Mouse (Mus musculus) stomach, embryonic 16.5 days (tissue): Measurements from ENCODE around the gene Exoc4. TPM values are rescaled to one million over a fixed set of nuclear protein-coding genes. Genes with fewer than 3 reads are reported as not detected.

Experiments
- ATAC-seq: fragments of 200-750 bp; cut with Nextera tagmentation; 2 replicates; pipeline ENCODE4 v1.8.0; 2017; ENCODE audit warnings: moderate number of reproducible peaks, moderate TSS enrichment; ENCODE audit not compliant: insufficient read depth, low FRiP score
- H3K27ac ChIP-seq: fragments of 300-500 bp; sonication (generic); 2 replicates; pipeline ENCODE4 v1.5.1; 2014; ENCODE audit warnings: low read length
- H3K27me3 ChIP-seq: fragments of 300-500 bp; sonication (generic); 2 replicates; pipeline ENCODE4 v1.6.1; 2014; ENCODE audit warnings: low read length, control low read depth, mixed read lengths; ENCODE audit not compliant: control insufficient read depth, insufficient read depth
- H3K36me3 ChIP-seq: fragments of 300-500 bp; sonication (generic); 2 replicates; pipeline ENCODE4 v1.6.1; 2014; ENCODE audit warnings: low read length; ENCODE audit not compliant: control insufficient read depth, insufficient read depth
- H3K4me1 ChIP-seq: fragments of 300-500 bp; sonication (generic); 2 replicates; pipeline ENCODE4 v1.6.1; 2014; ENCODE audit warnings: low read length, control low read depth, mixed read lengths; ENCODE audit not compliant: control insufficient read depth, insufficient read depth
- H3K4me2 ChIP-seq: fragments of 300-500 bp; sonication (generic); 2 replicates; pipeline ENCODE4 v1.6.1; 2014; ENCODE audit warnings: low read depth, low read length, mixed read lengths
- H3K4me3 ChIP-seq: fragments of 300-500 bp; sonication (generic); replicated peaks from 2 replicates; pipeline ENCODE4 v1.5.1; 2014; ENCODE audit warnings: mild to moderate bottlenecking, low read length
- H3K9ac ChIP-seq: fragments of 300-500 bp; sonication (generic); 2 replicates; pipeline ENCODE4 v1.6.1; 2014; ENCODE audit warnings: low read length
- H3K9me3 ChIP-seq: fragments of 300-500 bp; sonication (generic); replicated peaks from 2 replicates; pipeline ENCODE4 v1.6.1; 2016; ENCODE audit warnings: low read length, control low read depth; ENCODE audit not compliant: control insufficient read depth
- WGBS: fragments of 180-500 bp; shearing (Covaris S2); extraction: QIAGEN DNeasy Blood & Tissue Kit; methylation state at CpG from one replicate; pipeline ENCODE4 v1.1.7; 2014; 5-methylcytosine and 5-hydroxymethylcytosine counted together
- polyA plus RNA-seq: library from polyadenylated mRNA; unstranded; fragments of >200 nt; fragmentation: Nextera tagmentation; extraction: Ambion mirVana; gene quantifications from 2 replicates; pipeline ENCODE4 v1.2.1, GENCODE M21; 2015

The Exoc4 gene
- polyA plus RNA-seq, 1 experiment from 2014 or later: 37.8 TPM

- Histone ChIP-seq H3K4me2 (no peak overlapping the region), H3K4me1 (no peaks in the 10 kb centered on the region), H3K9ac (no peak overlapping the region), H3K36me3 (no peaks in the 10 kb centered on the region), H3K4me3 (no peak overlapping the region), H3K9me3 (no peaks in the 10 kb centered on the region), H3K27me3 (no peaks in the 10 kb centered on the region), H3K27ac (no peak overlapping the region)
- 67% methylated on average over 2 of the region's 2 CpGs for WGBS
- no peak for ATAC-seq
These were observed 45.7 kb downstream of the Exoc4 start for GRCm38 (mm10) chr6:33294626-33295025.

- ATAC-seq: no peak
- Histone ChIP-seq H3K4me1 (no peaks in the 10 kb centered on the region), H3K27ac (no peak overlapping the region), H3K36me3 (no peaks in the 10 kb centered on the region), H3K4me2 (no peak overlapping the region), H3K4me3 (no peak overlapping the region), H3K9me3 (no peaks in the 10 kb centered on the region), H3K27me3 (no peaks in the 10 kb centered on the region), H3K9ac (no peak overlapping the region)
- 91% methylated on average over 3 of the region's 3 CpGs for WGBS
These were observed 48.7 kb downstream of the Exoc4 start for GRCm38 (mm10) chr6:33297566-33297965.

GRCm38 (mm10) chr6:33298768-33299167, 49.9 kb downstream of the Exoc4 start:
- H3K36me3 ChIP-seq: no peaks in the 10 kb centered on the region
- no peak for ATAC-seq
- H3K9ac ChIP-seq: no peak overlapping the region
- H3K9me3 ChIP-seq: no peaks in the 10 kb centered on the region
- WGBS: 78% methylated on average over 1 of the region's 1 CpGs
- H3K4me3 ChIP-seq: no peak overlapping the region
- no peak overlapping the region for H3K4me2 ChIP-seq
- no peaks in the 10 kb centered on the region for H3K4me1 ChIP-seq
- no peak overlapping the region for H3K27ac ChIP-seq
- no peaks in the 10 kb centered on the region for H3K27me3 ChIP-seq

GRCm38 (mm10) chr6:33305996-33306395, 57.1 kb downstream of the Exoc4 start:
- Histone ChIP-seq H3K9ac (no peak overlapping the region), H3K27me3 (no peaks in the 10 kb centered on the region), H3K27ac (no peak overlapping the region), H3K36me3 (no peaks in the 10 kb centered on the region), H3K4me2 (no peak overlapping the region), H3K4me3 (no peak overlapping the region), H3K4me1 (no peaks in the 10 kb centered on the region), H3K9me3 (no peaks in the 10 kb centered on the region)
- WGBS: 29% methylated on average over 1 of the region's 1 CpGs
- no peak for ATAC-seq

- no peak overlapping the region for H3K27ac ChIP-seq
- H3K27me3 ChIP-seq: no peaks in the 10 kb centered on the region
- no peak overlapping the region for H3K9ac ChIP-seq
- no peak overlapping the region for H3K4me3 ChIP-seq
- no peaks in the 10 kb centered on the region for H3K4me1 ChIP-seq
- no peak overlapping the region for H3K4me2 ChIP-seq
- no peaks in the 10 kb centered on the region for H3K36me3 ChIP-seq
- WGBS: 85% methylated on average over 2 of the region's 2 CpGs
- H3K9me3 ChIP-seq: no peaks in the 10 kb centered on the region
- no peak for ATAC-seq
These were observed 59.8 kb downstream of the Exoc4 start for GRCm38 (mm10) chr6:33308646-33309045.

GRCm38 (mm10) chr6:33310486-33310885, 61.6 kb downstream of the Exoc4 start:
- Histone ChIP-seq H3K9ac (no peak overlapping the region), H3K4me2 (no peak overlapping the region), H3K9me3 (0 out of 2 replicates have a peak, but pooled peaks cover 3% of the 10 kb centered on the region), H3K36me3 (no peaks in the 10 kb centered on the region), H3K27me3 (no peaks in the 10 kb centered on the region), H3K27ac (no peak overlapping the region), H3K4me3 (no peak overlapping the region), H3K4me1 (no peaks in the 10 kb centered on the region)
- no peak for ATAC-seq
- WGBS: 97% methylated on average over 1 of the region's 1 CpGs

GRCm38 (mm10) chr6:33322849-33323248, 74.0 kb downstream of the Exoc4 start:
- no peak overlapping the region for H3K27ac ChIP-seq
- no peaks in the 10 kb centered on the region for H3K9me3 ChIP-seq
- 74% methylated on average over 3 of the region's 3 CpGs for WGBS
- H3K4me1 ChIP-seq: no peaks in the 10 kb centered on the region
- no peak overlapping the region for H3K9ac ChIP-seq
- no peaks in the 10 kb centered on the region for H3K36me3 ChIP-seq
- no peak for ATAC-seq
- no peak overlapping the region for H3K4me2 ChIP-seq
- no peaks in the 10 kb centered on the region for H3K27me3 ChIP-seq
- no peak overlapping the region for H3K4me3 ChIP-seq

GRCm38 (mm10) chr6:33323386-33323785, 74.5 kb downstream of the Exoc4 start:
- no peak overlapping the region for H3K4me3 ChIP-seq
- no peaks in the 10 kb centered on the region for H3K27me3 ChIP-seq
- ATAC-seq: no peak
- no peak overlapping the region for H3K27ac ChIP-seq
- no peaks in the 10 kb centered on the region for H3K4me1 ChIP-seq
- H3K36me3 ChIP-seq: no peaks in the 10 kb centered on the region
- no peak overlapping the region for H3K4me2 ChIP-seq
- no peak overlapping the region for H3K9ac ChIP-seq
- no peaks in the 10 kb centered on the region for H3K9me3 ChIP-seq
- 74% methylated on average over 4 of the region's 4 CpGs for WGBS

GRCm38 (mm10) chr6:33328326-33328725, 79.4 kb downstream of the Exoc4 start:
- no peak for ATAC-seq
- H3K27me3 ChIP-seq: no peaks in the 10 kb centered on the region
- no peak overlapping the region for H3K9ac ChIP-seq
- H3K9me3 ChIP-seq: no peaks in the 10 kb centered on the region
- no peaks in the 10 kb centered on the region for H3K4me1 ChIP-seq
- 81% methylated on average over 1 of the region's 1 CpGs for WGBS
- H3K4me3 ChIP-seq: no peak overlapping the region
- H3K4me2 ChIP-seq: no peak overlapping the region
- no peak overlapping the region for H3K27ac ChIP-seq
- no peaks in the 10 kb centered on the region for H3K36me3 ChIP-seq
